Mouse (Mus musculus): Measurements from ENCODE around the gene Cdkn2d. TPM values are rescaled to one million over a fixed set of nuclear protein-coding genes. Genes with fewer than 3 reads are reported as not detected.

Cdkn2d gene
- total RNA-seq, 2 experiments from 2014 or later: 53.6 to 61.7 TPM

- DNase-seq (ENCODE audit: extremely low spot score in 1 of 2, low spot score in 1 of 2): no peak
These were observed 41.3 kb downstream of the Cdkn2d start for GRCm38 (mm10) chr9:21249629-21250508.

- DNase-seq (ENCODE audit: extremely low spot score in 1 of 2, low spot score in 1 of 2): no peak
These were observed 42.9 kb downstream of the Cdkn2d start, which contains the start of gene S1pr5 for GRCm38 (mm10) chr9:21248326-21248725. Gene S1pr5 (minus strand): TSS chr9:21248443.

GRCm38 (mm10) chr9:21246342-21246741, 44.9 kb downstream of the Cdkn2d start:
- DNase-seq (ENCODE audit: extremely low spot score in 1 of 2, low spot score in 1 of 2): no peak

- DNase-seq (ENCODE audit: extremely low spot score in 1 of 2, low spot score in 1 of 2): no peak
These were observed 46.1 kb downstream of the Cdkn2d start for GRCm38 (mm10) chr9:21245113-21245487.

- peak in 1 of 2 experiments; percentile 16 for DNase-seq (ENCODE audit: extremely low spot score in 1 of 2, low spot score in 1 of 2)
These were observed 46.6 kb downstream of the Cdkn2d start for GRCm38 (mm10) chr9:21244428-21245112.

- DNase-seq (ENCODE audit: extremely low spot score in 1 of 2, low spot score in 1 of 2): no peak
These were observed 47.3 kb downstream of the Cdkn2d start for GRCm38 (mm10) chr9:21243826-21244427.

GRCm38 (mm10) chr9:21241343-21241742, 49.9 kb downstream of the Cdkn2d start:
- DNase-seq (ENCODE audit: extremely low spot score in 1 of 2, low spot score in 1 of 2): peak in 1 of 2 experiments; percentile 82

GRCm38 (mm10) chr9:21239465-21239848, 51.8 kb downstream of the Cdkn2d start:
- no peak for DNase-seq (ENCODE audit: extremely low spot score in 1 of 2, low spot score in 1 of 2)

GRCm38 (mm10) chr9:21238733-21239464, 52.3 kb downstream of the Cdkn2d start, which contains the start of gene Keap1:
Gene Keap1 (minus strand): TSS chr9:21239361.
- peak; percentile 64 to 70 for DNase-seq (ENCODE audit: extremely low spot score in 1 of 2, low spot score in 1 of 2)

Other genes with a start within 250 kb of the Cdkn2d start
- gene Zglp1, start 224.3 kb downstream of the Cdkn2d start, total RNA-seq (2021): under 1 TPM in 1 of 2 experiments, not detected in 1; 0.94 TPM
- gene Gm49373, start 218.3 kb downstream of the Cdkn2d start, total RNA-seq (2021): 1 to 10 TPM; 1.1 to 1.3 TPM
- gene Fdx1l, start 217.8 kb downstream of the Cdkn2d start, total RNA-seq (2021): 10 to 100 TPM; 67.2 to 68.2 TPM
- 1 to 10 TPM; 2.4 to 2.7 TPM for gene Gm38431, start 199.4 kb downstream of the Cdkn2d start, total RNA-seq (2021)
- gene Raver1, start 199.4 kb downstream of the Cdkn2d start, total RNA-seq (2021): 10 to 100 TPM; 28.4 to 34.7 TPM
- gene Tyk2, start 160.2 kb downstream of the Cdkn2d start, total RNA-seq (2021): 10 to 100 TPM; 12.7 to 16.4 TPM
- 100 to 1,000 TPM; 144 to 156 TPM for gene Cdc37, start 141.4 kb downstream of the Cdkn2d start, total RNA-seq (2021)
- 10 to 100 TPM; 74.0 to 85.1 TPM for gene Pde4a, start 125.7 kb downstream of the Cdkn2d start, total RNA-seq (2021)
- gene Keap1, start 52.0 kb downstream of the Cdkn2d start, total RNA-seq (2021): 10 to 100 TPM; 56.7 to 60.1 TPM
- 10 to 100 TPM; 13.1 to 14.5 TPM for gene S1pr5, start 43.0 kb downstream of the Cdkn2d start, total RNA-seq (2021)
- gene Atg4d, start 26.1 kb downstream of the Cdkn2d start, total RNA-seq (2021): 10 to 100 TPM; 39.1 to 40.0 TPM
- gene Kri1, start 3.4 kb downstream of the Cdkn2d start, total RNA-seq (2021): 10 to 100 TPM; 36.4 to 48.4 TPM
- under 1 TPM; 0.42 to 0.73 TPM for gene Ap1m2, start 20.9 kb upstream of the Cdkn2d start, total RNA-seq (2021)
- gene Slc44a2, start 29.3 kb upstream of the Cdkn2d start, total RNA-seq (2021): 10 to 100 TPM; 50.8 to 54.6 TPM
- 10 to 100 TPM; 85.6 to 92.6 TPM for gene Ilf3, start 76.5 kb upstream of the Cdkn2d start, total RNA-seq (2021)
- gene Qtrt1, start 120.4 kb upstream of the Cdkn2d start, total RNA-seq (2021): 10 to 100 TPM; 21.4 to 31.6 TPM
- gene Dnm2, start 133.5 kb upstream of the Cdkn2d start, total RNA-seq (2021): 10 to 100 TPM; 55.2 to 77.1 TPM
- gene Tmed1, start 218.8 kb upstream of the Cdkn2d start, total RNA-seq (2021): 10 to 100 TPM; 12.9 to 14.0 TPM
- gene AB124611, start 234.8 kb upstream of the Cdkn2d start, total RNA-seq (2021): under 1 TPM; 0.47 to 0.61 TPM